Mouse (Mus musculus): ENCODE measurements at regions not wholly inside any gene's neighbourhood (a gene's known extent, or its start where the extent isn't known, plus 50 kb on each side); places are given as distances from the start of the nearest gene placed in this dataset.

DNA sequence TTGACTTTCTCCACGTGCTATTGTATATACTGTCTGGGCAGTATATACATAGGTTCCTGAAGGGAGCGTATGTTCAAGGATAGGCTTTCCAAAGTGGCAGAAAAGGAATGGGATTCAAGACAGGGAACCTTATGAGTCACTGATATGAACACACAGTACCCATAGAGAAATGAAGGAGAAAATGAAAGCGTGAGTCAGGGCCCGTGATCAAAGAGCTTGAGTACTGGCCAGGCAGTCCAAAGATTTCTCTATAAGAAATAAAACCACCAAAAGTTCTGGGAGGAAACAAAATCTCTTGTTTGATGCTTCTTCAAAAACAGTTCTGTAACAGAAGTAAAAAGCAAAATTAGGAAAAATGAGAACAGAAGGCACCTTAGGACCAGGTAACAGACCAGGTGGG, 223.9 kb downstream of the Tle4 start:
- ATAC-seq (replicated peaks; ENCODE audit: insufficient number of reproducible peaks, low FRiP score, low TSS enrichment, low read depth) (no peak), DNase-seq (ENCODE audit: low spot score) (no peak)
- Histone ChIP-seq H3K9me3 (replicated peaks; ENCODE audit: control insufficient read depth, low read length) (no peaks in the 10 kb centered on the region), H3K36me3 (replicated peaks; ENCODE audit: control insufficient read depth, insufficient read depth, low read depth, low read length) (no peaks in the 10 kb centered on the region), H3K9ac (replicated peaks; ENCODE audit: low read length) (no peak overlapping the region), H3K27ac (replicated peaks; ENCODE audit: low read depth, low read length) (no peak overlapping the region), H3K27me3 (ENCODE audit: control insufficient read depth, insufficient read depth, low read length) (no peaks in the 10 kb centered on the region), H3K4me3 (ENCODE audit: low read depth, low read length) (no peak overlapping the region), H3K4me1 (ENCODE audit: control insufficient read depth, insufficient read depth, low read length) (no peaks in the 10 kb centered on the region), H3K4me2 (ENCODE audit: low read depth, low read length) (no peak overlapping the region)
- WGBS = 92% methylated on average over 4 of the region's 4 CpGs

DNA sequence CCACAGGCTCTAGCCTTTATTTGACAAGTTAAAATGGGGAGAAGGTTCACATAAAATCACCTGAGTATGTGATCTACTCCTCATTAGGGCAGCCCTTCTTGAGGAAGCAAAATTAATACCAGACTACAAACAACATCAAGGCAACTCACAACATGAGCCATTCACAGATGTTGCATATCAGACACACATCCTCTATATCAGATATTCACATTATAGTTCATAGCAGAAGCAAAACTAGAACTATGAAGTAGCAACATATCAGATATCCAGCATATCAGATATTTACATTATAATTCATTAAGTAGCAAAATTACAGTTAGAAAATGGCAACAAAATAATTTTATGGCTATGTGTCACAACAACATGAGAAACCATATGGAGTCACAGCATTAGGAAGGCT, 217.0 kb downstream of the Tle4 start:
- Histone ChIP-seq H3K27me3 (ENCODE audit: control insufficient read depth, insufficient read depth, low read length) (no peaks in the 10 kb centered on the region), H3K27ac (replicated peaks; ENCODE audit: low read depth, low read length) (no peak overlapping the region), H3K9ac (replicated peaks; ENCODE audit: low read length) (no peak overlapping the region), H3K9me3 (replicated peaks; ENCODE audit: control insufficient read depth, low read length) (no peaks in the 10 kb centered on the region), H3K4me3 (ENCODE audit: low read depth, low read length) (no peak overlapping the region), H3K4me1 (ENCODE audit: control insufficient read depth, insufficient read depth, low read length) (no peaks in the 10 kb centered on the region), H3K36me3 (replicated peaks; ENCODE audit: control insufficient read depth, insufficient read depth, low read depth, low read length) (no peaks in the 10 kb centered on the region), H3K4me2 (ENCODE audit: low read depth, low read length) (no peak overlapping the region)
- ATAC-seq (replicated peaks; ENCODE audit: insufficient number of reproducible peaks, low FRiP score, low TSS enrichment, low read depth) = no peak
- no peak for DNase-seq (ENCODE audit: low spot score)

DNA sequence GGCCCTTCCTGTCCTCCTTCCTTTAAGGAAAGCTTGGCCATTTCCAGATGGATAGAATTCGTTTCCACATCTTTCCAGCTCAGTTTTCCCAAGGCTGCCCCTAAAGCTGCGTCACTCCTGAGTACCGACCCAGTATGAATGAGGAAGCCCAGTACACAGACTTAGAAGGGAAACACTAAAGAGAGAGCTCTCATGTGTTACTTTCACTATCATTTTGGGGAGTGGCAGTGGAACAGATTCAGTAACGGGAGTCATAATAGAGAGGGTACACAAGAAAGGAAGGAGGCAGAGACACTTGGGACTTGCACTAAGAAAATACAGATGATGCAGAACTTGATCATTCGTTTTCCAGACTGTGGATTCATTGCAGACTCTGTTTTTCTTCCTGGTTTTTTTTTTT, 210.1 kb downstream of the Tle4 start:
- Histone ChIP-seq H3K4me3 (ENCODE audit: low read depth, low read length) (no peak overlapping the region), H3K9me3 (replicated peaks; ENCODE audit: control insufficient read depth, low read length) (no peaks in the 10 kb centered on the region), H3K27ac (replicated peaks; ENCODE audit: low read depth, low read length) (no peak overlapping the region), H3K4me2 (ENCODE audit: low read depth, low read length) (no peak overlapping the region), H3K36me3 (replicated peaks; ENCODE audit: control insufficient read depth, insufficient read depth, low read depth, low read length) (no peaks in the 10 kb centered on the region), H3K9ac (replicated peaks; ENCODE audit: low read length) (no peak overlapping the region), H3K4me1 (ENCODE audit: control insufficient read depth, insufficient read depth, low read length) (no peaks in the 10 kb centered on the region), H3K27me3 (ENCODE audit: control insufficient read depth, insufficient read depth, low read length) (no peaks in the 10 kb centered on the region)
- DNase-seq (ENCODE audit: low spot score) = no peak
- no peak for ATAC-seq (replicated peaks; ENCODE audit: insufficient number of reproducible peaks, low FRiP score, low TSS enrichment, low read depth)
- WGBS = 80% methylated on average over 5 of the region's 5 CpGs

DNA sequence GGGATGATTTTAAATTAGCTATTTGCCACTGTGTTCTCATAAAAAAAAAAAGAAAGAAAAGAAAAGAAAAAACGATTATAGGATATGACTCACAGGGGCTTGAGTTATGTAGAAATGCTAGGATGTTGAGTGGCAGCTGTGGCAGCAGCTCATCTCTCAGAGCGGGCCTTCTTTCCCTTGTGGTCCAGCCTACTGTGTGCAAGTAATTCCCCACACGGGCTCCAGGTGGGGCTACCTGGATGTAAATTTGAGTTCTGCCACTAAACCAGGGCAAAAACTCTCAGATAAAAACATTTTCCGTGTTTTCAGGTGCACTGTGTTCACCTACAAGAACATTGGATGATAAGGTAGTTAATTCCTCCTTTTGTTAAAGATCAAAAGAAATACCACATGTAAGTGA, 209.3 kb downstream of the Tle4 start:
- H3K4me1 ChIP-seq (ENCODE audit: control insufficient read depth, insufficient read depth, low read length) = no peaks in the 10 kb centered on the region
- WGBS = 42% methylated on average over 4 of the region's 4 CpGs
- no peak overlapping the region for H3K9ac ChIP-seq (replicated peaks; ENCODE audit: low read length)
- no peak overlapping the region for H3K4me3 ChIP-seq (ENCODE audit: low read depth, low read length)
- H3K27me3 ChIP-seq (ENCODE audit: control insufficient read depth, insufficient read depth, low read length) = no peaks in the 10 kb centered on the region
- no peak overlapping the region for H3K4me2 ChIP-seq (ENCODE audit: low read depth, low read length)
- H3K36me3 ChIP-seq (replicated peaks; ENCODE audit: control insufficient read depth, insufficient read depth, low read depth, low read length) = no peaks in the 10 kb centered on the region
- DNase-seq (ENCODE audit: low spot score) = no peak
- no peak overlapping the region for H3K27ac ChIP-seq (replicated peaks; ENCODE audit: low read depth, low read length)
- H3K9me3 ChIP-seq (replicated peaks; ENCODE audit: control insufficient read depth, low read length) = no peaks in the 10 kb centered on the region
- ATAC-seq (replicated peaks; ENCODE audit: insufficient number of reproducible peaks, low FRiP score, low TSS enrichment, low read depth) = no peak

DNA sequence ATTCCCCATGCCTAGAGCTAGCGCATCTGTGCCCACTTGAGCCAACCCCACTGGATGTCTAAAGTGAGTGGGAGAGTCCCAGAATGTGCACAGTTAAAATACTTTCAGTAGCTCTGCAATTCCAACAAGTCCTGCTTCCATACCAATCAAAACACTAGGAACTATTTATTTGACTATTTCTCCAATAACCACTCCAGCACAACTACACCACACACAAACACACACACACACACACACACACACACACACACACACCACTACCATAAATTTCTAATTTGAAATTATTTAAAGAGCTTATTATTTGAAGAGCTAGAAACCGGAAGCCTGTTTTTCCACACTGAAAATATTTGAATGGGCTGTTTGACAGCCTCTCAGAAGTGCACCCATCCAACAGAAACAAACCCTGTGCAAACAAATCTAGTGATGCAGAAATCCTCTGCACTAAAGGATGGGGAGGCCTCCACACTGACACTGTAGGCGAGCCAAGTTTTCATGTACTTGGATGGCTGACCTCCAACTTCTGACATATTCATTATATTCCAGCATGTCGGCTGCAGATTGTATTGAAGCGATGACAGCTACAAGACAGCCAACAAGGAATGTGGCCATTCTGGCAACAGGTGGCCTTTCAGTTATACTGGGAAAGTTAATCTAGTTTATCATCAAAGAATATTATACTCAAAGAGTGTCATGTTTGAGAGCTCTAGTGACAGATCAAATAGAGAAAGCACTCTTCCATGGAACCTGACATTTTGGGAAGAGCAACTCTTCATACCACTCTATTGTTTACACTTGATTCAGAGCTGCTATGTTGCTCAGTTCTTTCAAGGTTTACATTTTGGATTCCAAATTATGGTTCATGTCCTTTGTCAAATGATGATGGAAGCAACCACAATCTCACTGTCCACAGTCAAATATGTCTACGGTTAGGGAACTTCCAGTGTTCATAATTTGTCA, 207.7 kb downstream of the Tle4 start:
- ATAC-seq (replicated peaks; ENCODE audit: insufficient number of reproducible peaks, low FRiP score, low TSS enrichment, low read depth) (no peak), DNase-seq (ENCODE audit: low spot score) (no peak)
- WGBS = 85% methylated on average over 6 of the region's 6 CpGs
- H3K36me3 ChIP-seq (replicated peaks; ENCODE audit: control insufficient read depth, insufficient read depth, low read depth, low read length) = no peaks in the 10 kb centered on the region
- H3K27ac ChIP-seq (replicated peaks; ENCODE audit: low read depth, low read length) = no peak overlapping the region
- H3K9ac ChIP-seq (replicated peaks; ENCODE audit: low read length) = no peak overlapping the region
- H3K27me3 ChIP-seq (ENCODE audit: control insufficient read depth, insufficient read depth, low read length) = no peaks in the 10 kb centered on the region
- no peaks in the 10 kb centered on the region for H3K9me3 ChIP-seq (replicated peaks; ENCODE audit: control insufficient read depth, low read length)
- no peaks in the 10 kb centered on the region for H3K4me1 ChIP-seq (ENCODE audit: control insufficient read depth, insufficient read depth, low read length)
- H3K4me3 ChIP-seq (ENCODE audit: low read depth, low read length) = no peak overlapping the region
- no peak overlapping the region for H3K4me2 ChIP-seq (ENCODE audit: low read depth, low read length)

DNA sequence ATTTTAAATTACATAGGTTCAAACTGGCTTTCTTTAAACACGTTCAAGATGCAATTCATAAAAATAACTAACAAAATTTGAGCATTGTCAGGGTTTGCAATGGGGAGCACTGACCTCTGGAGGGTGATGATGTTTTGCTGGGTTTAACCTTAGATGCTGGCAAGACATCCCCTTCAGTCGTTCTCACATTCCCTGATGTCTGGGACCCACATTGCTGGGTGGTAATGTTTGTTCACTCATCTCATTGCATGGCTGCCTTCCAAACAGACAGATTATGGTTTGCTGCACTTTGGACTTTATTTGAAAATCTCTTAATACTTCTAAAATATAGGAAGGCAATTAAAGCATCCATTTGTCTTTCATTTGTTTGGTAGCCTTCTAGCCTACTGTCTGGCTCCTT, 206.9 kb downstream of the Tle4 start:
- H3K4me2 ChIP-seq (ENCODE audit: low read depth, low read length) = no peak overlapping the region
- H3K4me1 ChIP-seq (ENCODE audit: control insufficient read depth, insufficient read depth, low read length) = no peaks in the 10 kb centered on the region
- H3K27me3 ChIP-seq (ENCODE audit: control insufficient read depth, insufficient read depth, low read length) = no peaks in the 10 kb centered on the region
- DNase-seq (ENCODE audit: low spot score) = no peak
- 69% methylated on average over 2 of the region's 2 CpGs for WGBS
- no peak overlapping the region for H3K4me3 ChIP-seq (ENCODE audit: low read depth, low read length)
- H3K9ac ChIP-seq (replicated peaks; ENCODE audit: low read length) = no peak overlapping the region
- no peaks in the 10 kb centered on the region for H3K36me3 ChIP-seq (replicated peaks; ENCODE audit: control insufficient read depth, insufficient read depth, low read depth, low read length)
- no peaks in the 10 kb centered on the region for H3K9me3 ChIP-seq (replicated peaks; ENCODE audit: control insufficient read depth, low read length)
- H3K27ac ChIP-seq (replicated peaks; ENCODE audit: low read depth, low read length) = no peak overlapping the region
- ATAC-seq (replicated peaks; ENCODE audit: insufficient number of reproducible peaks, low FRiP score, low TSS enrichment, low read depth) = no peak

Measured in embryonic facial prominence, embryonic 11.5 days (tissue).